Comparison of ENCODE assay signal across 11 mouse cellular contexts in the genomic region with DNA sequence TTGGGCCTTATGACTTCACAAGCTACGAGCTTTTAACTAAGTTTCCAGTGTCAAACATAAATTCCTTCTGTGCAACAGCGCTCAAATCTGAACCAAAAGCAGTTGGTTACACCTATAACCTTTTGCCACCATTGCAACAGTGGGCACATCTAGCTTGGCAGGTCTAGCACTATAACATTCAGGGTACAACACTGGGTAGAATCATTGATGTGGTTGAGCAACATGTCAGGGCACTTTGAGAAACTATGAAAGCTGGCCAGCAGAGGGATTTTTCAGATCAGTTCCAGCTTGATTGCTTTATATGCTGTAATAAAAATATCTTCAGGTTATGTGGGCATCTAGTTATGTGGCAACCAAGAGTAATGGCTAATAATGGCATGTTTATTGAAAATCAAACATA.
"Had no signal": no experiment of that assay in that cellular context is flagged by ENCODE, and none has a peak within 500 bp of the region (broad histone marks: within the 10 kb centered on the region; RNA-seq: fewer than 3 reads in every experiment).

No protein-coding gene starts in this region.

- DNase-seq: right cerebral cortex, adult 18-20 months; right cerebral cortex, postnatal 14 days; right cerebral cortex, postnatal 25 days; right cerebral cortex, postnatal 4 days; spleen, adult 18-20 months; thymus, adult 18-20 months; thymus, adult 2 months; thymus, postnatal 14 days; thymus, postnatal 25 days; thymus, postnatal 36 days; thymus, postnatal 4 days had no signal
